Mouse (Mus musculus) fibroblast of lung, adult 2 months (primary cell): Measurements from ENCODE around the gene AI182371.

Experiments used
- DNase-seq: peaks from one replicate; pipeline ENCODE4 v3.0.0-alpha.2; 2011; ENCODE audit warnings: low read depth

AI182371 gene

DNA sequence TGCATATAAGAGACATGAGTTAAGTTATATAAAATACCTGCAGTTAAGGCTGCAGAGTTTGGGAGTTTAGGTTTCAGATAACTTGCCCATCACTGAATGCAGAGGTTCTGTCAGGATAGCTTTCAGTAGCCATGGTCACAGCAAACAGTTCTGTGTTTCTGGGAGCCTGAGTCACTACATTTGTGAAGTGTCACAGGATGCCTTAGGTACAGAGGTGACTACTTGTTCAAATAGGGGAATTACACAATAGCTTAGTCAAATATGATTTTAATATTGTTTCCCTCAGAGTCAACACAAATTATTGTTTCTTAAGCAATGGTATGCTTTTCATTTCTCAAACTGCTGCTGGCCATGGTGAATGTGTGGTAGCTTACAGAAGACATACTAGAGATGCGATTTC is 32.2 kb downstream of the AI182371 start:
- no peak for DNase-seq

DNA sequence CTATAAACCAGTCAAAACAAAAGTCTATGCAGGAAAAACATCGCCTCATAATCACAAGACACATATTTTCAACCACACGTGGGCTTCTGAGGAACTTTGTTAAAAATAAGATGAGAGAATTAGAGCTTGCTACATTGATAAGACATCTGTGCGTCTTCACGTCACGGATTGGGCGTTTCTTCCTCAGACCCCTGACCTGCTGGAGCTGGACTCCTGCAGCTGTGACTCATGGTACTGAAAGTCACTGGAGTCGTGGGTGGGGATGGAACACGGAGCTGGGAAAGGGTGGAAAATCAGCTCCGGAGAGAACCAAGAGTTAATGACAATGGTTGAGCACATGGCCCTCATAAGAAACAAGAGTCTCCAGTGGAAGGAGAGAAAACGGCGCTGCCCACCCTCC is 34.2 kb downstream of the AI182371 start:
- no peak for DNase-seq

GRCm38 (mm10) chr2:35066525-35067082 is 34.7 kb downstream of the AI182371 start:
- DNase-seq, result no peak

- DNase-seq, result no peak
These were observed 37.9 kb downstream of the AI182371 start for GRCm38 (mm10) chr2:35063333-35064030.

DNA sequence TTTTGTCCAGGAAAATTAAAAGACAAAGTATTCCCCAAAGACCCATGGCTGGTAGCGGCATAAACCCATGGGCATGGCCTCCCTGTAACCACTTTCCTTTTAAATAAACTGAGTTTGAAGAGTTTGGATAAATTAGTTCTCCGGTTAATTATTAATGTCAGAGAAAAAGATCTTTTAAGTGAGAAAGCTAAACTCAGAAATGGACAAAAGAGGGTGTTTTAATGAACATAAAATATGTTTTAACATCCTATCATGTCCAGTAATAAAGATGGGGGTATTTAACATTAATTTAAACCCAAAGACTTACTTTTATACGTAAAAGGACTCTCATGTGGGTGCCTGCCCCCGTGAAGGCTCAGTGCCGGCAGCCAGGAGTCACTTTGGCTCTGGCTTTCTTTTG is 40.0 kb downstream of the AI182371 start, which contains the start of gene Hc:
TSS of gene Hc (minus strand) at position 101 of the 400 bp plus-strand sequence.
- DNase-seq, result no peak

- no peak for DNase-seq
These were observed 40.4 kb downstream of the AI182371 start for GRCm38 (mm10) chr2:35060897-35061296.

- no peak for DNase-seq
These were observed 41.1 kb downstream of the AI182371 start for GRCm38 (mm10) chr2:35060256-35060655.

DNA sequence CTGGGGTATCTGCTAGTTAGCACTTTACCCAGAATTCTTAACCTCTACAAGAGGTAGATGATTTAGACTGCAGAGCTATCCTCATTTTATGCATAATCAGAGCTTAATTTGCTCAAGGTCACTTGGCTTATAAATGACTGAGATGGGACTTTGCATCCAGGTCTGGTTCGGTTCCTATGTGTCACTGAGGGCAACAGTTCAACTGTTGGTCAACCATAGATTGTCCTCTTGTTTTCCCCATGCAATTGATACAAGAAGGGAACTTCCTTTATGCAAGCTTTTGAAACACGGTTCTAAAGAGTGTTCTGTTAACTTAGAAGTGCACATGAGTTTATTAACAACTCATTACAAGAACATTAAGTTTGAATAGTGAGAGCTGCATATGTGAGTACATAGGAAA is 43.0 kb downstream of the AI182371 start:
- no peak for DNase-seq

DNA sequence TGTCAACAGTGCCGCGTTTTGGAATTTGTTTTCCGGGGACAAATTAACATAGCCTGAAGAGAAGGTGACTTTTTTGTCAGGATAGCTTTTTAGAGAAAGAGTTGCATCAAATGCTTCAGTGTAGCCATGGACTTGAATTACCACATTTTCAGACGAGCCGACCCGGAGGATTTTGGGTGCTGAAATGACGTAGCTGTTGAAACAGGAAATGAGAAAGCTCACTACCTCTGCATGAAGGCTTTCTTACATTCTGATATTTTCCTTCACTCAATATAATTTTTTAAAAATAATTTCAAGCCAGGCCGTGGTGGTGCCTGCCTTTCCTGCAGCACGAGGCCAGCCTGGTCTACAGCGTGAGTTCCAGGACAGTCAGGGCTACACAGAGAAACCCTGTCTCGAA is 44.1 kb downstream of the AI182371 start:
- DNase-seq, result no peak

- DNase-seq, result peak; percentile 17
These were observed 52.5 kb downstream of the AI182371 start for GRCm38 (mm10) chr2:35048851-35049250.

- no peak for DNase-seq
These were observed 56.4 kb downstream of the AI182371 start for GRCm38 (mm10) chr2:35044956-35045355.

GRCm38 (mm10) chr2:35038580-35039375 is 62.6 kb downstream of the AI182371 start:
- DNase-seq, result no peak
